Mouse (Mus musculus) lung, adult 2 months (tissue): Measurements from ENCODE around the gene Mgrn1. TPM values are rescaled to one million over a fixed set of nuclear protein-coding genes. Genes with fewer than 3 reads are reported as not detected.

Source experiments
- DNase-seq: peaks from one replicate; pipeline ENCODE4 v3.0.0; 2022
- H3K4me1 ChIP-seq: fragments of 200-500 bp; 2 replicates; pipeline ENCODE4 v1.6.1; 2011; ENCODE audit warnings: low read length; ENCODE audit not compliant: control insufficient read depth, insufficient read depth
- H3K4me3 ChIP-seq: fragments of 200-500 bp; replicated peaks from 2 replicates; pipeline ENCODE3; 2011; ENCODE audit warnings: low read depth, mild to moderate bottlenecking, control low read depth, low read length; ENCODE audit errors: extremely low read depth
- CTCF ChIP-seq: fragments of 200-500 bp; IDR thresholded peaks from 2 replicates; pipeline ENCODE4 v1.5.1; 2011; ENCODE audit warnings: mild to moderate bottlenecking, low read length, control low read depth; ENCODE audit not compliant: insufficient read depth
- POLR2A ChIP-seq: fragments of 200-500 bp; IDR thresholded peaks from 2 replicates; pipeline ENCODE4 v1.6.1; 2011; ENCODE audit warnings: low read depth, mild to moderate bottlenecking, control low read depth, low read length, borderline replicate concordance; ENCODE audit errors: extremely low read depth
- WGBS: fragments of 180-500 bp; shearing (Covaris S2); methylation state at CpG from one replicate; pipeline ENCODE4 v1.1.7; 2018; 5-methylcytosine and 5-hydroxymethylcytosine counted together
- polyA plus RNA-seq: library from polyadenylated mRNA; depleted of rRNA; stranded (reverse); fragments of >200 nt; gene quantifications from 2 replicates; pipeline ENCODE4 v1.2.3, GENCODE M21; 2012

The Mgrn1 gene
- polyA plus RNA-seq, 1 experiment = 140 TPM

DNA sequence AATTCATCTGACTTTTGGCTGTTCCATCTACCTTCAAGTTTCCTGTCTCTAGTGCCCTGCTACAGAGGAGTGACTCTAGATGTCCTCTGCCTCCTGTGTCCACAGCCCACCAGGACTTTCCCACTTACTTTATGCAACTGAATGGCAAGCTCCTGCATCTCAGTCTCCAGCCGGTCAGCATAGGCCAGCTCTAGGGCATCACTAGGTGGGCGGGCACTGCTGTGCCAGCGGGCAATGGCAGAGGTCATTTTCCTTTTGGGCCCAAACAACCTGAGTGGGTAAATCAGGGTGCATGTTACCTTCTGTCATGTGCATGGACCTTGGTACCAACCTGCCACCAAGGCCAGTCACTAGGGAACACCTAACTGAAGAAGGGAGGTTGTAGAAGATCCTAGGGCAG is 57.4 kb downstream of the Mgrn1 start:
- Histone ChIP-seq H3K4me1 (0 out of 2 replicates have a peak, but pooled peaks cover 2% of the 10 kb centered on the region), H3K4me3 (no peak overlapping the region)
- 96% methylated on average over 3 of the region's 3 CpGs for WGBS
- DNase-seq = no peak
- TF ChIP-seq POLR2A = no peak
- no peak for TF ChIP-seq CTCF

DNA sequence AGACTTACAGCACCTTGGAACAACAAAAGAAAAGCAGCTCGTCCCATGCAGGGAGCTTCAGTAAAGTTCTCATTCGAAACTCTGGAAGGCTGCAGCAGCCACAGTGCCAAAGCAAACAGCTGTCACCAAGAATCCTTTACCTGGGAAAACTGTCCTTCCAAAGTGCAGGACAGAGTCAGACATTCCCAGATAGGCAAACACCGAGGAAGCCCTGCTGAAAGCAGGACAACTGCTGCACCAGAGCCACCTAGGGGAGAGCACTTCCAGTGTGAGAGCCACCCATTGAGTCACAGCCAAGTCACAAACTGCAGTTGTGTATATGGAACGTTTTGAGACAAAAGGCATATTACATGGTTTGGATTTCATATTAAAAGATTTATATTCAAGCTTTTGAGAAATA is 59.4 kb downstream of the Mgrn1 start:
- Histone ChIP-seq H3K4me1 (no peaks in the 10 kb centered on the region), H3K4me3 (no peak overlapping the region)
- 70% methylated on average over 4 of the region's 4 CpGs for WGBS
- TF ChIP-seq CTCF = no peak
- no peak for TF ChIP-seq POLR2A
- DNase-seq = no peak

DNA sequence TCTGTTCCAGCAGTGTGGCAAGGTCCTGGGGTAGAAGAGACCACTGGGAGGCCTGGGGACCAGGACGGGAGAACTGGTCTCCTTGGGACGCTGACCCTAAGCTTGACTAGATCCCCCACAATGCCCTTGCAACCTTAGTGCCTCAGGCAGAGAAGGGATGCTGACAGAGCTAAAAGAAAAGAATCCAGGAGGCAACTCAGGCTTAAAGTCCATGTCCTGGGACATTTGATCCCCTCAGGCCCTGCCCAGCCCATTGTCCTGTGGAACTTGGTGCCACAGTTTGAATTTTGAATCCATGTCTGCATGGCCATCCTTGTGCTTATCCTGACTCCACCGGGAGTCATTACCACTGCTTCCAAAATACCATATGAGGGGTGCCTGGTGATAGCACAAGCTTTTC is 60.1 kb downstream of the Mgrn1 start:
- 94% methylated on average over 3 of the region's 3 CpGs for WGBS

DNA sequence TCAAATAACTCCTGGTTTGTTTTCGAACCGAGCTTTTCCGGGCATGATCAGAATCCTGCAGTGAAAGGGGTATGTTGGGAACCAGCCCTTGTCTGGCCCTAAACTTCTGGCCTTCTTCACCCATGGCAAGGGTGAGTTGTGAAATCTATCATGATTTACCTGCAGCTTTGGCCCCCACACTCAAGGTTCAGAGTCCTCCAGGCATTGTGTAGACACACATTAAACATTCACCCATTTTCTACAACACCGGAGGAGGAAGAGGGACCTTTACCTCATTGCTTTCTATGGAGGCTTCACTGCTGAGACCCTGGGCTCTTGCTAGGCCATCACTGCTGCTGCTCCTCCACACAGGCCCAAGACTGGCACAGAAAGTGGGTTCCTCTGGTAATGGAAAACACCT is 61.3 kb downstream of the Mgrn1 start:
- Histone ChIP-seq H3K4me1 (no peaks in the 10 kb centered on the region), H3K4me3 (no peak overlapping the region)
- DNase-seq = no peak
- 82% methylated on average over 4 of the region's 4 CpGs for WGBS
- TF ChIP-seq CTCF (no peak), POLR2A (no peak)

More for the DNA sequence above, 60.1 kb downstream of the Mgrn1 start:
- Histone ChIP-seq H3K4me1 (no peaks in the 10 kb centered on the region), H3K4me3 (no peak overlapping the region)
- TF ChIP-seq POLR2A = no peak
- TF ChIP-seq CTCF = no peak
- no peak for DNase-seq

DNA sequence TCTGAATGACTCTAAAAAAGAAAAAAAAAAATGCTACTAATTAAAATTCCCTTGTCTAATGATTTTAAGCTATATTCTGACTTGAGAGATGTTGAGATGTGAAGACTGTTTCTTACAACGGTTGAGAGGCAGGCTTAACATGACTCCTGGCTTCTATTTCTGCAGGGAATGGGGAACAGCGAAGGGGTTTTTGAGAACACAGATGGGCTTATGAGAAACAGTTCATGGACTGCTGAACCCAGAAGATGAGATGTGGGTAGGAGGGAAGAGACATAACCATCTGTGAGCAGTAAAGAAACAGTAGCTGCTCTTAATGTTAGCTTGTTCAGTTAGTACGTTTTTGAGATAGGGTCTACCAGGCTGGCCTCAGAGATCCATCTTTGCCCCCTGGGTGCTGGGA is 70.6 kb downstream of the Mgrn1 start:
- TF ChIP-seq CTCF (no peak), POLR2A (no peak)
- DNase-seq = no peak
- WGBS = 88% methylated on average over 3 of the region's 3 CpGs
- no peak overlapping the region for H3K4me3 ChIP-seq
- peaks cover 5% of the 10 kb centered on the region; the same call in 1 of the 2 replicates for H3K4me1 ChIP-seq

DNA sequence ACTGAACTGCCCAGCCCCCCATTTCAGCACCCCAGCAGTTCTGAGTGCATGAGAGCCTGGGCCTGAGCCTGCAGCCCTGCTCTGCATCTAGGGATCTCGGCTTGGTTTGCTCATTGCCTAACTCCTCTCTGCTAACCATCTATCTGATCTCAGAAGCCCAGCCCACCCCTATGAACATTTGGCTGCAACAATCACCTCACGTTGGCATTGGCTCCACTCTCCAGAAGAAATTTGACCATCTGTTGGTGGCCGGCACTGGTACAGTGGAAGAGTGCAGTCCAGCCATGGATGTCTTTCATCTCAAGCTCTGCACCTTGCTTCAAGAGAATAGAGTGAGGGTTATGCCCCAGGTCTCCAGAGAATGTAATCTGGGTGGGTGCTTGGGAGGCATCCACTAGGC is 71.4 kb downstream of the Mgrn1 start:
- peaks cover 5% of the 10 kb centered on the region; the same call in 1 of the 2 replicates for H3K4me1 ChIP-seq
- 84% methylated on average over 3 of the region's 3 CpGs for WGBS
- no peak overlapping the region for H3K4me3 ChIP-seq
- no peak for DNase-seq
- TF ChIP-seq POLR2A = no peak
- no peak for TF ChIP-seq CTCF

DNA sequence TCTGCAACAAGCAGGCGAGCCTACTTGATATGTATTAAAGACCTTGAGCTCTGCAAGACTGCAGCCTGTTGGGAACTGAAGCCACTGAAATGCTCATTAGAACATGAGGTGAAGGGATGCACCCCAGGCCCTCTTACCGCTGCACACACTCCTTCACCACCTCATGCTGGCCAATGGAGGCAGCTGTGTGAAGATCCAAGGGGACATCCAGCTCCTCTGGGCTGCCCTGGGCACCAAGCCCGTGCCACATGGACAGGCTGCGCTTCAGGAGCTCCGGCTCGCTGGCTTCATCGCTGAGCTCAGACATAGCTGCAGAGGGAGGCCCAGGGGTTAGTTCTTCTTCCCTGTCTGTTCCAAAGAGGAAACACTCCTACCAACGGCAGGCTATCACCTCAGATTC is 74.2 kb downstream of the Mgrn1 start:
- WGBS = 82% methylated on average over 8 of the region's 8 CpGs
- no peak for DNase-seq
- peaks cover 7% of the 10 kb centered on the region; the same call in 1 of the 2 replicates for H3K4me1 ChIP-seq
- TF ChIP-seq CTCF (no peak), POLR2A (no peak)
- H3K4me3 ChIP-seq = no peak overlapping the region

DNA sequence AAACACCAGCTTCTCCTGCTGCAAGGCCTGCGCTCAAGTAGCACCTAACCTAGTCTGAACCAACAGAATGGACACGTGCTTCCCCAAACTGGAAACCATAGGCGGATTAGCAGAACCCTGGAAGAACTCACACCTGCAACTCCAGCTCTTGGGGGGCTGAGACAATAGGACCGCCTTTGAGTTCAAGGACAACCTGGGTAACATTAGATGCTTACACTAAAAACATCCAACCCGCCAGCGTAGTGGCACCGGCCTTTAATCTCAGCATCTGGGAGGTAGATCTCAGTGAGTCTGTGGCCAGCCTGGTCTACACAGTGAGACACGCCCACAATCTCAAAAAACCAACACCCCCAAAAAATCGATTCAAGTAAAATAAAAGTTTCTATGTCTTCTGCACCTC is 77.3 kb downstream of the Mgrn1 start:
- Histone ChIP-seq H3K4me1 (peaks cover 8% of the 10 kb centered on the region; the same call in 1 of the 2 replicates), H3K4me3 (peak overlapping the region; percentile 37)
- DNase-seq = no peak
- WGBS = 30% methylated on average over 9 of the region's 9 CpGs
- TF ChIP-seq CTCF (no peak), POLR2A (no peak)

DNA sequence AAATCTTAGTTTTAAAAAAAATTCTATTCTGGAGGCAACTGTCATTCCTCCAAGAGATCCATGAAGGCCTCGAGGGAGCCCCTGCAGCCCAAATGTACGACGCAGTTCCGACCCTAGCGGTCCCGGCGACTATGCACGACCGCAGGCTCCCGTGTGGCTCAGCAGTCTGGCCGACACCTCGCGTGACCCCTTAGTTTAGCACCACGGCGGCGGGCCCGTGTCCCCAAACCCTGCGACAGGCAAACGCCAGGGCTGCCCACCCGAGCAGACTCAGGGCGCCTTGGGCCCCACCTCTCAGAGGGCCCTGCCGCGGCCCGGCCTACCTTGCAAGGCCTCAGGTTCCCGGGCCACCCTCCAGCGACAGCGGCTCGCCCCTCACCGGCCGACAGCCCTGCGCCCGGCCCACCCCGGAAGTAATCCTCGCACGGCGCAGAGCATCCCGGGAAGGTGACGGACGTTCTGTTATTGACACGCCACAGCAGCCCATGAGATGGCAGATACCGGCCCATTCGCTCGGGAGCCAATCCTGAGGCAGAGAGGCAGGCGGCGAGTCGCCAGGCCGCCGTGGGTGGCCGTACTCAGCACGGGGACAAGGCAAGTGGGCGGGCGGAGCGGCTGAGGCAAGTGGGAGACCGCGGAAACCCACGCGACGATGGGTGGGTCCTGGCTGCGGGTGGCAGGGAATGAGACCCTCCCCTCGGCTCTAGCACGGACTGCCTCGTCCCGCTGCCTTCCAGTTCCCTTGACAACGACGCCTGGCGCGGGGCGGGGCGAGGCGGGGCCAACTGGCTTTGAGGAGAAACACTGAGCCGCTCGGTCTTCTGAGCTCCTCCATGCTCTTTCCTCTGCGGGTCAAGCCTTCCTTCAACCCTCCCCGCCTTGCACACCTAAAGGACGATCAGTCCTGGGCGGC is 78.0 kb downstream of the Mgrn1 start, which contains the start of gene Anks3:
TSS of gene Anks3 (minus strand) at position 409 of the 913 bp plus-strand sequence.
- Histone ChIP-seq H3K4me1 (peaks cover 9% of the 10 kb centered on the region), H3K4me3 (peak within 1 kb of the TSS; percentile 90)
- under 1% methylated on average over 76 of the region's 76 CpGs for WGBS
- DNase-seq = peak; percentile 94
- TF ChIP-seq POLR2A (peak; percentile 67), CTCF (no peak)

DNA sequence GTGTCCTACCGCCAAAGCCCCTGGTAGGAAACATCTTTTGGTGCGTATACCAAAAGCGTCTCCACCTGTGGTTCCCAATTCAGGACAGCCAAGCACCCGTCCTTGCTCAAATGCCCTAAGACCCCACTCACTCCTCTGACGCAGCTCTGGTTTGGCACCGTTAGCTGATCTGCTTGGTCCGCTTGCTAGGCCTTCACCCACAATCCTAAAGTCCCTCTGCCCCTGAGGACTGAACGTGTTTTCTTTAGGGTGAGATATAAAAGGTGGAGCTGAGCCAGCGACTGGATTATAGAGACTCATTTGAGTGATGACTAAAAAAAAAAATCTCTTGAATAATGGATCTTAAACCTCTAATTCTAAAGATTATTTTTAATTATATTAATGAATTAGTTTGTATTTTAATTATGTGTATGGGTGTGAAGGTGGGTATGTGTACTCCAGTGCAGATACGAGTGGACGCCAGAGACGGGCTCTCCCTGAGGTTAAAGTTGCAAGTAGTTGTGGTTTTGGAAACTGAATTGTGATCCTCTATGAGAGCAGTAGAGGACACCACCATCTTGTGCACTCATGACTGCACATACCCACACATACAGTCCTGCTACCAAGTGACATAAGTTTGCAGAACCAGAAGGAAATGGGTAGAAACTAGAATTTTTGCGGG is 78.8 kb downstream of the Mgrn1 start:
- Histone ChIP-seq H3K4me1 (peaks cover 11% of the 10 kb centered on the region), H3K4me3 (peak overlapping the region; percentile 90)
- no peak for DNase-seq
- 14% methylated on average over 13 of the region's 13 CpGs for whole genome bisulfite sequencing
- no peak for TF ChIP-seq POLR2A
- TF ChIP-seq CTCF = no peak
